Comparison of ENCODE assay signal across 30 mouse cellular contexts in genomic region chr9:86419366-86419765, GRCm38 (mm10). TPM values are rescaled to one million over a fixed set of nuclear protein-coding genes. Genes with fewer than 3 reads are reported as not detected.
DNase-seq lines count a peak whose midpoint lies in the region; ATAC-seq and TF ChIP-seq lines count a peak whose summit lies in the region.
"Had no signal": no experiment of that assay in that cellular context is flagged by ENCODE, and none has a peak within 500 bp of the region (broad histone marks: within the 10 kb centered on the region; RNA-seq: fewer than 3 reads in every experiment).

No protein-coding gene starts in this region.

- no peaks in the 10 kb centered on the region for H3K4me1 ChIP-seq in forebrain, postnatal 0 days (ENCODE audit: insufficient read depth)
- no peaks in the 10 kb centered on the region for H3K4me1 ChIP-seq in forebrain, embryonic 16.5 days (replicated peaks; ENCODE audit: control insufficient read depth, insufficient read depth, low read length)
- H3K4me1 ChIP-seq: embryonic facial prominence, embryonic 13.5 days; forebrain, embryonic 10.5 days; forebrain, embryonic 15.5 days; heart, embryonic 13.5 days; limb, embryonic 12.5 days; liver, embryonic 15.5 days; midbrain, embryonic 12.5 days; neural tube, embryonic 12.5 days had no signal

- 69% methylated on average over 6 of the region's 6 CpGs for WGBS in forebrain, postnatal 0 days
- 79% methylated on average over 6 of the region's 6 CpGs for WGBS in forebrain, embryonic 16.5 days

- ATAC-seq in forebrain, postnatal 0 days = peak; percentile 32
- no peak for ATAC-seq in forebrain, embryonic 16.5 days
- ATAC-seq: forebrain, embryonic 15.5 days; intestine, postnatal 0 days; Patski had no signal

- H3K27me3 ChIP-seq in forebrain, postnatal 0 days (ENCODE audit: insufficient read depth, low read length) = no peaks in the 10 kb centered on the region
- H3K27me3 ChIP-seq in forebrain, embryonic 16.5 days (replicated peaks; ENCODE audit: control insufficient read depth, insufficient read depth, low read length) = no peaks in the 10 kb centered on the region
- H3K27me3 ChIP-seq: embryonic facial prominence, embryonic 13.5 days; forebrain, embryonic 15.5 days; heart, embryonic 13.5 days; limb, embryonic 12.5 days; liver, embryonic 15.5 days; midbrain, embryonic 12.5 days; neural tube, embryonic 12.5 days; Patski had no signal

- peak; percentile 50 for DNase-seq in forebrain, postnatal 0 days
- peak; percentile 12 for DNase-seq in layer of hippocampus, adult 9-11 months
- DNase-seq in layer of hippocampus, postnatal 25 days (ENCODE audit: extremely low spot score in 1 of 2, low spot score in 1 of 2) = no peak
- peak; percentile 29 to 44 for DNase-seq in right cerebral cortex, adult 2 months (ENCODE audit: low spot score in 2 of 2)
- DNase-seq in right cerebral cortex, postnatal 4 days = no peak
- DNase-seq in telencephalon, adult 2 months (ENCODE audit: low read depth, low spot score) = peak; percentile 72
- DNase-seq in urinary bladder, adult 2 months (ENCODE audit: low spot score) = no peak
- DNase-seq: adrenal gland, postnatal 10 days; cerebellum, adult 11-12 months; cerebellum, postnatal 10 days; gastrocnemius, postnatal 10 days; heart, postnatal 10 days; kidney, adult 9 months; kidney, postnatal 10 days; layer of hippocampus, postnatal 36 days; lung, embryonic 14.5 days; thymus, postnatal 4 days had no signal

- no peak overlapping the region for H3K4me2 ChIP-seq in forebrain, postnatal 0 days (ENCODE audit: low read depth)
- no peak overlapping the region for H3K4me2 ChIP-seq in forebrain, embryonic 16.5 days (ENCODE audit: low read length)
- H3K4me2 ChIP-seq: embryonic facial prominence, embryonic 13.5 days; forebrain, embryonic 15.5 days; heart, embryonic 13.5 days; hindbrain, embryonic 14.5 days; limb, embryonic 12.5 days; liver, embryonic 15.5 days; lung, embryonic 14.5 days; midbrain, embryonic 12.5 days; neural tube, embryonic 12.5 days had no signal

- no peak overlapping the region for H3K4me3 ChIP-seq in forebrain, postnatal 0 days (ENCODE audit: low read depth, low read length)
- H3K4me3 ChIP-seq in forebrain, embryonic 16.5 days (replicated peaks; ENCODE audit: low read length) = no peak overlapping the region
- H3K4me3 ChIP-seq: embryonic facial prominence, embryonic 13.5 days; forebrain, embryonic 10.5 days; forebrain, embryonic 15.5 days; heart, embryonic 13.5 days; limb, embryonic 12.5 days; liver, embryonic 15.5 days; midbrain, embryonic 12.5 days; myocyte; neural tube, embryonic 12.5 days had no signal

- H3K9me3 ChIP-seq in forebrain, postnatal 0 days (ENCODE audit: low read length) = no peaks in the 10 kb centered on the region
- H3K9me3 ChIP-seq in forebrain, embryonic 16.5 days (ENCODE audit: control insufficient read depth, low read length) = no peaks in the 10 kb centered on the region
- H3K9me3 ChIP-seq: embryonic facial prominence, embryonic 13.5 days; forebrain, embryonic 10.5 days; forebrain, embryonic 15.5 days; heart, embryonic 13.5 days; limb, embryonic 12.5 days; liver, embryonic 15.5 days; midbrain, embryonic 12.5 days; neural tube, embryonic 12.5 days had no signal

- H3K27ac ChIP-seq in forebrain, postnatal 0 days (ENCODE audit: low read depth, low read length) = no peak overlapping the region
- no peak overlapping the region for H3K27ac ChIP-seq in forebrain, embryonic 16.5 days (ENCODE audit: low read length)
- H3K27ac ChIP-seq: embryonic facial prominence, embryonic 13.5 days; forebrain, embryonic 10.5 days; forebrain, embryonic 15.5 days; heart, embryonic 13.5 days; hindbrain, embryonic 14.5 days; limb, embryonic 12.5 days; liver, embryonic 15.5 days; midbrain, embryonic 12.5 days; neural tube, embryonic 12.5 days had no signal

- H3K36me3 ChIP-seq in forebrain, postnatal 0 days (ENCODE audit: insufficient read depth) = no peaks in the 10 kb centered on the region
- H3K36me3 ChIP-seq in forebrain, embryonic 16.5 days (ENCODE audit: control insufficient read depth, insufficient read depth) = no peaks in the 10 kb centered on the region
- H3K36me3 ChIP-seq: embryonic facial prominence, embryonic 13.5 days; forebrain, embryonic 10.5 days; forebrain, embryonic 15.5 days; heart, embryonic 13.5 days; limb, embryonic 12.5 days; liver, embryonic 15.5 days; midbrain, embryonic 12.5 days; neural tube, embryonic 12.5 days had no signal

- no peak for TF ChIP-seq CTCF in forebrain, postnatal 0 days (IDR thresholded peaks at IDR 0.05; ENCODE audit: low read depth)

- H3K9ac ChIP-seq in forebrain, postnatal 0 days = no peak overlapping the region
- no peak overlapping the region for H3K9ac ChIP-seq in forebrain, embryonic 16.5 days (replicated peaks; ENCODE audit: low read depth, low read length)
- H3K9ac ChIP-seq: embryonic facial prominence, embryonic 13.5 days; forebrain, embryonic 15.5 days; heart, embryonic 13.5 days; hindbrain, embryonic 14.5 days; limb, embryonic 12.5 days; liver, embryonic 15.5 days; lung, embryonic 14.5 days; midbrain, embryonic 12.5 days; neural tube, embryonic 12.5 days had no signal

RNA-seq across cellular contexts. Expression of gene Ube2cbp, which starts 45.4 kb away (rescaled TPM):
- 7.1 and 9.5 TPM in 2 replicates for total RNA-seq in forebrain, postnatal 0 days (2014; rRNA removed)
- 5.5 and 5.8 TPM in 2 replicates for polyA plus RNA-seq in forebrain, postnatal 0 days (2015; fragmentation: Nextera tagmentation; extraction: Ambion mirVana)
- polyA plus RNA-seq in forebrain, embryonic 16.5 days (2015; fragmentation: Nextera tagmentation; extraction: Ambion mirVana) = 4.6 and 5.1 TPM in 2 replicates
- 1 to 10 TPM; 3.7 TPM for total RNA-seq in layer of hippocampus, postnatal 25 days (2021)
- polyA plus RNA-seq in urinary bladder, adult 2 months (2012; rRNA removed) = 2.1 and 2.7 TPM in 2 replicates

RNA-seq across cellular contexts. Expression of gene Dop1a, which starts 47.6 kb away (rescaled TPM):
- total RNA-seq in forebrain, postnatal 0 days (2014; rRNA removed) = 62.2 and 71.1 TPM in 2 replicates
- polyA plus RNA-seq in forebrain, postnatal 0 days (2015; fragmentation: Nextera tagmentation; extraction: Ambion mirVana) = 10.5 and 18.2 TPM in 2 replicates
- polyA plus RNA-seq in forebrain, embryonic 16.5 days (2015; fragmentation: Nextera tagmentation; extraction: Ambion mirVana) = 35.9 and 40.8 TPM in 2 replicates
- 10 to 100 TPM; 46.5 to 60.2 TPM for total RNA-seq in layer of hippocampus, postnatal 25 days (2021)
- 23.2 and 24.2 TPM in 2 replicates for polyA plus RNA-seq in urinary bladder, adult 2 months (2012; rRNA removed)

Comparison
In these comparisons a context has a peak if more than half of its experiments do, and no peak if none do; other contexts are left out.
1. DNase-seq: peak in forebrain, postnatal 0 days (single experiment), layer of hippocampus, adult 9-11 months (single experiment), right cerebral cortex, adult 2 months (2 of 2) and telencephalon, adult 2 months (single experiment); none in layer of hippocampus, postnatal 25 days (0 of 2), right cerebral cortex, postnatal 4 days (single experiment) and urinary bladder, adult 2 months (single experiment).